In genomic region chr7:25384318-25384717, GRCm38 (mm10) we compare ENCODE assay signal across 25 mouse cellular contexts. TPM values are rescaled to one million over a fixed set of nuclear protein-coding genes. Genes with fewer than 3 reads are reported as not detected.
"Had no signal": no experiment of that assay in that cellular context is flagged by ENCODE, and none has a peak within 500 bp of the region (broad histone marks: within the 10 kb centered on the region; RNA-seq: fewer than 3 reads in every experiment).

No protein-coding gene starts in this region.

- DNase-seq: layer of hippocampus, adult 9-11 months; left cerebral cortex, postnatal 4 days; lung, embryonic 14.5 days; right cerebral cortex, adult 18-20 months; right cerebral cortex, postnatal 14 days; thymus, postnatal 25 days had no signal

- H3K4me3 ChIP-seq: layer of hippocampus, adult 2 months; limb, embryonic 12.5 days; limb, embryonic 15.5 days; midbrain, embryonic 12.5 days; midbrain, embryonic 15.5 days; neural tube, embryonic 12.5 days; neural tube, embryonic 15.5 days; stomach, embryonic 15.5 days had no signal

- H3K27ac ChIP-seq: kidney, postnatal 0 days; layer of hippocampus, adult 2 months; limb, embryonic 12.5 days; limb, embryonic 15.5 days; liver, embryonic 14.5 days; macrophage; midbrain, embryonic 12.5 days; midbrain, embryonic 15.5 days; neural tube, embryonic 12.5 days; neural tube, embryonic 15.5 days; stomach, embryonic 15.5 days had no signal

- H3K9ac ChIP-seq: limb, embryonic 12.5 days; limb, embryonic 15.5 days; liver, embryonic 14.5 days; liver, postnatal 0 days; lung, embryonic 14.5 days; midbrain, embryonic 12.5 days; midbrain, embryonic 15.5 days; neural tube, embryonic 12.5 days; neural tube, embryonic 15.5 days; stomach, embryonic 15.5 days had no signal

- H3K4me2 ChIP-seq: limb, embryonic 12.5 days; limb, embryonic 15.5 days; liver, embryonic 11.5 days; lung, embryonic 14.5 days; midbrain, embryonic 12.5 days; midbrain, embryonic 15.5 days; neural tube, embryonic 12.5 days; neural tube, embryonic 15.5 days; stomach, embryonic 15.5 days had no signal

- H3K27me3 ChIP-seq: limb, embryonic 12.5 days; limb, embryonic 15.5 days; neural tube, embryonic 12.5 days; neural tube, embryonic 15.5 days; stomach, embryonic 15.5 days had no signal

- H3K9me3 ChIP-seq: limb, embryonic 12.5 days; limb, embryonic 15.5 days; midbrain, embryonic 12.5 days; midbrain, embryonic 15.5 days; neural tube, embryonic 12.5 days; neural tube, embryonic 15.5 days; stomach, embryonic 15.5 days had no signal

- ATAC-seq: liver, postnatal 0 days; lung, postnatal 0 days; midbrain, embryonic 15.5 days had no signal

RNA-seq across cellular contexts. Expression of gene Cnfn, which starts 14.8 kb away (rescaled TPM):
- total RNA-seq: layer of hippocampus, adult 2 months; left cerebral cortex, adult 8-10 months; left cerebral cortex, postnatal 14 days; left cerebral cortex, postnatal 4 days; megakaryocyte, adult 5-6 weeks had no signal
- polyA plus RNA-seq: kidney, embryonic 14.5 days; kidney, postnatal 0 days; large intestine, adult 2 months; limb, embryonic 12.5 days; liver, embryonic 11.5 days; liver, embryonic 14.5 days; liver, postnatal 0 days; lung, embryonic 14.5 days; lung, postnatal 0 days; macrophage; midbrain, embryonic 12.5 days; midbrain, embryonic 15.5 days; neural tube, embryonic 12.5 days had no signal

RNA-seq across cellular contexts. Expression of gene Cxcl17, which starts 28.4 kb away (rescaled TPM):
- total RNA-seq: layer of hippocampus, adult 2 months; left cerebral cortex, adult 8-10 months; left cerebral cortex, postnatal 14 days; left cerebral cortex, postnatal 4 days; megakaryocyte, adult 5-6 weeks had no signal
- polyA plus RNA-seq: liver, embryonic 14.5 days; liver, postnatal 0 days; lung, embryonic 14.5 days; macrophage had no signal
